Mouse (Mus musculus) stomach, embryonic 14.5 days (tissue): ENCODE data around the gene Rnd2. TPM values are rescaled to one million over a fixed set of nuclear protein-coding genes. Genes with fewer than 3 reads are reported as not detected.
A peak's percentile ranks its signal among the peaks of the same experiment; 100 is the strongest.
"Not testable (repeated sequence)": the region's sequence is repeated elsewhere in the genome, so short reads cannot be mapped to it uniquely, and the experiment has no call there.

Source experiments
- ATAC-seq: fragments of 200-750 bp; cut with Nextera tagmentation; 2 replicates; pipeline ENCODE4 v1.8.0; 2017; ENCODE audit warnings: low read depth, moderate TSS enrichment; ENCODE audit not compliant: insufficient number of reproducible peaks, insufficient read depth, low FRiP score
- H3K27ac ChIP-seq: fragments of 300-500 bp; sonication (generic); 2 replicates; pipeline ENCODE4 v1.5.1; 2014; ENCODE audit warnings: mild to moderate bottlenecking, low read length, moderate library complexity, mixed read lengths
- H3K27me3 ChIP-seq: fragments of 300-500 bp; sonication (generic); 2 replicates; pipeline ENCODE4 v1.6.1; 2014; ENCODE audit warnings: low read length, control low read depth, mixed read lengths; ENCODE audit not compliant: control insufficient read depth, insufficient read depth
- H3K36me3 ChIP-seq: fragments of 300-500 bp; sonication (generic); 2 replicates; pipeline ENCODE4 v1.6.1; 2014; ENCODE audit warnings: mild to moderate bottlenecking, control low read depth, low read length, moderate library complexity, mixed read lengths; ENCODE audit not compliant: control insufficient read depth, insufficient read depth
- H3K4me1 ChIP-seq: fragments of 300-500 bp; sonication (generic); 2 replicates; pipeline ENCODE4 v1.6.1; 2014; ENCODE audit warnings: low read length, control low read depth, mixed read lengths; ENCODE audit not compliant: control insufficient read depth, insufficient read depth
- H3K4me2 ChIP-seq: fragments of 300-500 bp; sonication (generic); replicated peaks from 2 replicates; pipeline ENCODE4 v1.6.1; 2014; ENCODE audit warnings: low read depth, low read length, control low read depth
- H3K4me3 ChIP-seq: fragments of 300-500 bp; sonication (generic); 2 replicates; pipeline ENCODE4 v1.5.1; 2014; ENCODE audit warnings: low read depth, low read length, control low read depth
- H3K9ac ChIP-seq: fragments of 300-500 bp; sonication (generic); replicated peaks from 2 replicates; pipeline ENCODE4 v1.6.1; 2014; ENCODE audit warnings: low read depth, mild to moderate bottlenecking, control low read depth, low read length, moderate library complexity, mixed read lengths
- H3K9me3 ChIP-seq: fragments of 300-500 bp; sonication (generic); 2 replicates; pipeline ENCODE4 v1.6.1; 2016; ENCODE audit warnings: low read depth, low read length, control low read depth; ENCODE audit not compliant: control insufficient read depth
- WGBS: fragments of 180-500 bp; shearing (Covaris S2); extraction: QIAGEN DNeasy Blood & Tissue Kit; methylation state at CpG from one replicate; pipeline ENCODE4 v1.1.7; 2014; 5-methylcytosine and 5-hydroxymethylcytosine counted together
- polyA plus RNA-seq: library from polyadenylated mRNA; unstranded; fragments of >200 nt; fragmentation: Nextera tagmentation; extraction: Ambion mirVana; gene quantifications from 2 replicates; pipeline ENCODE4 v1.2.1, GENCODE M21; 2014

Gene Rnd2
- polyA plus RNA-seq, 1 experiment from 2014 or later = 11.6 TPM

DNA sequence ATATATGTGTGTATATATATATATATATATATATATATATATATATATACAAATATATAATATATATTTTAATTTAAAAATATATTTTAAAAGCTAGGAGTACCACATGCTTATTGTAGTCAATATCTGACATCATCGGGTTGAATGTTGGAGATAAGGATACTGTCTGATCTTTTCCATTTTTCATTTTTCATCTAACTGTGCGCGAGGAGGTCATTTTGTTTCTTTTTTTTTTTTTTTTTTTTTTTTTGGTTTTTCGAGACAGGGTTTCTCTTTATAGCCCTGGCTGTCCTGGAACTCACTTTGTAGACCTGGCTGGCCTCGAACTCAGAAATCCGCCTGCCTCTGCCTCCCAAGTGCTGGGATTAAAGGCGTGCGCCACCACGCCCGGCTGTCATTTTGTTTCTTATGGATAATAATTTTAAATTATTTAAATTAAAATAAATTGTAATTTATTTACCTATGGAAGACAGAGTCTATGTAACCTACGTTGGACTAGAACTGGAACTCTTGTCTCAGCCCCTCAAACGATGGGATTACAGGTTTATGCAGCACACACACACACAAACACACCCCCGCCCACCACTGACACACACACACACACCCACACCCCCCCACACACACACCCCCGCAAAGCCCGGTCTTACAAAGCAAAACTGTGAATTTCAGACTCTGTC lies 23.2 kb upstream of the Rnd2 start:
- Histone ChIP-seq H3K4me1 (peaks cover 15% of the 10 kb centered on the region; the same call in 1 of the 2 replicates), H3K4me3 (peak overlapping the region; percentile 87), H3K36me3 (peaks cover 21% of the 10 kb centered on the region), H3K4me2 (peak overlapping the region; percentile 31)
- H3K9me3 ChIP-seq, H3K27ac ChIP-seq, H3K27me3 ChIP-seq, H3K9ac ChIP-seq, ATAC-seq: not testable (repeated sequence)
- 38% methylated on average over 15 of the region's 15 CpGs for WGBS

DNA sequence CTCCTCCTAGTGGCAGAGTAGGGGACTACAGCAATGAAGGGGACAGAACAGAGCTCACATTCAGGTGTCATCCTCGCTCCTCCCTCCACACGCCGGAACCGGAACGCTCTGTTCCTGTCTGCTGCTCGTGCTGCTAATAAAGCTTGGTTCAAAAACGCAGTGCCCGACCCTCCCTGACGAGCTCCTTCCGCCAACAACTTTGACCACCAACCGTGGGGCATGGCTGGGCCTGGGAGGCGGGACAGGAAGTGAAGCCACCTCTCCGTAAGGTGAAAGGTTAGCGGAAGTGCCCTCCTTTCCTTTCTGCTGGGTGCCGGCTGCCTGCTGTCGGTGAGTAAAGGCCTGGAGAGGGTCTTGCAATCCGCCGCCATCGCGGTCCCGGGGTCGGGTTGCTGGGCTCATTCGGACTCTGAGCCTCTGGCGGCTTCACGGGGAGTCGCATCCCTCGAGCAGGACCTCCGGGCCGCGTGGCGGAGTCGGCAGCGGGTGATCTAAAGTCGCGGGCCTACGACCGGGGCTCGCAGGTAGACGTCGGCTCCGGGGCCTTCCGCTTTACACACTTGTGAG lies 22.6 kb upstream of the Rnd2 start, which contains the start of gene Rpl27:
TSS of gene Rpl27 (plus strand) at position 172 of the 567 bp plus-strand sequence.
- no peaks in the 10 kb centered on the region for H3K9me3 ChIP-seq

DNA sequence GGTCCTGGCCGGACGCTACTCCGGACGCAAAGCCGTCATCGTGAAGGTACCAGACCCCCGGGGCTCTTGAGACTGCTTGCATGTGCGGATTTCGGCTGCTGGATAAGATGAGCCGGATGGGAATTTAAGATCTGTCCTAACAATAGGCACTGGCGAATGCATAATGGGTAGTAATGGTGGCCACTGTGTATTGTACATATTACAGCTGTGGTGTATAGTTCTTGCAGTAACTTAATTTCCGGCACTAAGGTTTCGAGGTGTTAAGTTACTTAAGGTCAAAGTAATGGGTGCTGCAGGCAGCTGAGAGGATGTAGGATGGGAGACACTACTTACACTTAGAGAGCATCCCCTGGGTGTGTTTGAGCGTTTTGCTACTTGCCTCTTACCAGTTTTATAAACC lies 22.0 kb upstream of the Rnd2 start:
- H3K27me3 ChIP-seq = no peaks in the 10 kb centered on the region
- peak overlapping the region; percentile 87 for H3K4me3 ChIP-seq
- no peaks in the 10 kb centered on the region for H3K9me3 ChIP-seq
- peak overlapping the region; percentile 95 for H3K9ac ChIP-seq
- H3K27ac ChIP-seq = peak overlapping the region; percentile 90
- ATAC-seq = no peak; the same call in 1 of the 2 replicates
- peaks cover 15% of the 10 kb centered on the region; the same call in 1 of the 2 replicates for H3K4me1 ChIP-seq
- peak overlapping the region; percentile 93 for H3K4me2 ChIP-seq
- peaks cover 21% of the 10 kb centered on the region for H3K36me3 ChIP-seq
- WGBS = under 1% methylated on average over 14 of the region's 14 CpGs

More for the DNA sequence above, 22.6 kb upstream of the Rnd2 start, which contains the start of gene Rpl27:
- Histone ChIP-seq H3K9ac (peak within 1 kb of the TSS; percentile 95), H3K4me3 (peak within 1 kb of the TSS; percentile 87), H3K36me3 (peaks cover 21% of the 10 kb centered on the region), H3K27me3 (no peaks in the 10 kb centered on the region), H3K27ac (peak within 1 kb of the TSS; percentile 90), H3K4me1 (peaks cover 15% of the 10 kb centered on the region; the same call in 1 of the 2 replicates), H3K4me2 (peak within 1 kb of the TSS; percentile 93)
- under 1% methylated on average over 42 of the region's 42 CpGs for WGBS
- ATAC-seq = peak; percentile 98

DNA sequence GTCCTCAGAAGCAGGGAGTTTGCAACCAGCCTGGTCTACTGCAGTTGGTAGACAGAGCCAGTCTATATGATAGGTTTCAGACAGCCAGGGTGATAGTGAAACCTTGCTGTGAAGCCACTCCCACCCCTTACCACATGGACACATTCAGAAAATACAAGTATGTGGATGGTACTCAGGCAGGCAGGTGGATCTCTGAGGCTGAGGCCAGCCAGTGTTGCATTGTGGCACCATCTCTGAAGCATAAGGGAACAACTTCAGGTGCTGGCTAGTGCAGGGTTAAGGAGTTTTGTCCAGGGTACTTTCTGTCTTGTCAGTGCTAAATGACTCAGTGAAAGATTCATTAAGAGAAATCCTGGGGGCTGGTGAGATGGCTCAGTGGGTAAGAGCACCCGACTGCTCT lies 18.5 kb upstream of the Rnd2 start:
- no peak for ATAC-seq
- Histone ChIP-seq H3K27ac (no peak overlapping the region), H3K27me3 (no peaks in the 10 kb centered on the region), H3K4me3 (no peak overlapping the region), H3K36me3 (peaks cover 21% of the 10 kb centered on the region), H3K4me1 (peaks cover 17% of the 10 kb centered on the region; the same call in 1 of the 2 replicates), H3K4me2 (no peak overlapping the region), H3K9me3 (no peaks in the 10 kb centered on the region), H3K9ac (no peak overlapping the region)
- 79% methylated on average over 1 of the region's 1 CpGs for WGBS

DNA sequence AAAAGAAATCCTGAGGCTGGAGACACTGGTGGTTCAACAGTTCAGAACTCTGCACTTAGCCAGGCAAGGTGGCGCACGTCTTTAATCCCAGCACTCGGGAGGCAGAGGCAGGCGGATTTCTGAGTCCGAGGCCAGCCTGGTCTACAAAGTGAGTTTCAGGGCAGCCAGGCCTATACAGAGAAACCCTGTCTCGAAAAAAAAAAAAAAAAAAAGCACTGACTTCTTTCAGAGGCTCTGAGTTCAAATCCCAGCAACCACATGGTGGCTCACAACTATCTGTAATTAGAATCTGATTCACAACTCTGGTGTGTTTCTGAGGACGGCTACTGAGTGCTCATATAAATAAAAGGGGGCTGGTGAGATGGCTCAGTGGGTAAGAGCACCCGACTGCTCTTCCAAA lies 17.9 kb upstream of the Rnd2 start:
- H3K4me2 ChIP-seq, H3K27me3 ChIP-seq, H3K9me3 ChIP-seq, H3K9ac ChIP-seq, H3K27ac ChIP-seq, H3K4me3 ChIP-seq, ATAC-seq: not testable (repeated sequence)
- WGBS = 91% methylated on average over 8 of the region's 8 CpGs
- Histone ChIP-seq H3K4me1 (peaks cover 17% of the 10 kb centered on the region; the same call in 1 of the 2 replicates), H3K36me3 (peaks cover 21% of the 10 kb centered on the region)

DNA sequence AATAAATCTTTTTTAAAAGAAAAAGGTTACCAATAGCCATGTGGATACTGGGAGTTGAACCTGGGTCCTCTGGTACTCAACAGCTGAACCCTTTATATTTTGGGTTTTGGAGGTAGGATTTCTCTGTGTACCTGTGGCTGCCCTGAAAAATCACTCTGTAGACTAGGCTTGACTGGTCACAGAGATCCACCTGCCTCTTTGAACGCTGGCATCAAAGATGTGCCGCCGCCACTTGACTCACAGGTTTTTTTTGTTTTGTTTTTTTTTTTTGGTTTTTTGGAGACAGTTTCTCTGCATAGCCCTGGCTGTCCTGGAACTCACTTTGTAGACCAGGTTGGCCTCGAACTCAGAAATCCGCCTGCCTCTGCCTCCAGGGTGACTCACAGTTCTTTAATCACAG lies 17.0 kb upstream of the Rnd2 start:
- H3K4me1 ChIP-seq = peaks cover 17% of the 10 kb centered on the region; the same call in 1 of the 2 replicates
- H3K4me2 ChIP-seq = peak overlapping the region; percentile 59; the same call in 1 of the 2 replicates
- H3K36me3 ChIP-seq = peaks cover 21% of the 10 kb centered on the region
- no peak overlapping the region for H3K9ac ChIP-seq
- H3K27me3 ChIP-seq = no peaks in the 10 kb centered on the region
- no peak overlapping the region for H3K4me3 ChIP-seq
- WGBS = 87% methylated on average over 5 of the region's 5 CpGs
- H3K9me3 ChIP-seq = no peaks in the 10 kb centered on the region
- no peak for ATAC-seq
- peak overlapping the region; percentile 10; the same call in 1 of the 2 replicates for H3K27ac ChIP-seq

DNA sequence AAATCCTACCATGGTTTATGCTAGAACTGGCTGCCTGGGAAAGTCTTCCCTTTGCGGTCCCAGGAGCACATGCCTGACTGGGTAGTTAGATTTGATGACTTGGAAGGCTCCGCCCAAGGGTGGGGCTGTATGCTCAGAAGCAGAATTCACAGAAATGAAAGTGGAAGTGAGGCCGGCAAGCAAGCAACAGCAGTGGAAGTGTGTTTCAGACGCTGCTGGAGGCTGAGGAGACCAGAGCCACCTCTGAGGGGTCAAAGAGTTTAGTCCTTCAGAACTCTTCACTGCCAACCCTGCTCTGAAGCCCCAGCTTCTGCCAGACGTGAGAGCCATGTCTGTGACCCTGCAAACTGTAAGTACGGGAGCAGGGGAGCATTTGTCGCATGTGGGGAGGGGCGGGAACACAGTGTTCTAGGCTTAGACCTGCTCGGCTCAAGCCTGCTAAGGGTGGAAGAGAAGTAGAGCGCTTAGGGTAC lies 16.5 kb upstream of the Rnd2 start, which contains the start of gene Ifi35:
TSS of gene Ifi35 (plus strand) at position 134 of the 473 bp plus-strand sequence.
- 16% methylated on average over 10 of the region's 10 CpGs for WGBS
- H3K4me2 ChIP-seq = peak within 1 kb of the TSS; percentile 59
- no peaks in the 10 kb centered on the region for H3K9me3 ChIP-seq
- peak within 1 kb of the TSS; percentile 40 for H3K9ac ChIP-seq
- H3K4me1 ChIP-seq = peaks cover 14% of the 10 kb centered on the region; the same call in 1 of the 2 replicates
- H3K36me3 ChIP-seq = peaks cover 21% of the 10 kb centered on the region
- peak within 1 kb of the TSS; percentile 40 for H3K4me3 ChIP-seq
- ATAC-seq = peak; percentile 70
- H3K27me3 ChIP-seq = no peaks in the 10 kb centered on the region
- H3K27ac ChIP-seq = peak within 1 kb of the TSS; percentile 77

DNA sequence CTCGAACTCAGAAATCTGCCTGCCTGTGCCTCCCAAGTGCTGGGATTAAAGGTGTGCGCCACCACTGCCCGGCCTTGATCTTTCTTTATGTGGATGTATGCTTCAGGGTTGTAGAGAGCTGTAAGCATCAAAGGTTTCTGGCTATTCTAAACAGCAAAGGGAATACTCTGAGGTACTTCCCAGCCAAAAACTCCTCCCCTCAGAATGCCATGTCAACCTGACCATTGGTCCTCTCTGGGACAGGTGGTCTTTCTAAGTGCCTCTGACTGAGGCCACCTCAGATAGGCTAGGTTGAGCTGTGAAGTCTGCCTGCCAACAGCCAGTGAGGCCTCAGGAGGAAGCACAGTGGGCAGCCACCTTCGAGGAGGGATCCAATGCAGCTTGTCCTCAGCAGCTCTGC lies 15.9 kb upstream of the Rnd2 start:
- H3K27ac ChIP-seq = peak overlapping the region; percentile 77; the same call in 1 of the 2 replicates
- WGBS = 77% methylated on average over 4 of the region's 4 CpGs
- no peaks in the 10 kb centered on the region for H3K27me3 ChIP-seq
- peaks cover 8% of the 10 kb centered on the region; the same call in 1 of the 2 replicates for H3K4me1 ChIP-seq
- peaks cover 16% of the 10 kb centered on the region for H3K36me3 ChIP-seq
- H3K4me3 ChIP-seq = peak overlapping the region; percentile 40; the same call in 1 of the 2 replicates
- no peak overlapping the region for H3K9ac ChIP-seq
- ATAC-seq = no peak
- H3K4me2 ChIP-seq = peak overlapping the region; percentile 59
- H3K9me3 ChIP-seq = no peaks in the 10 kb centered on the region
